ENCODE assay signal across 7 mouse cellular contexts in the genomic region with DNA sequence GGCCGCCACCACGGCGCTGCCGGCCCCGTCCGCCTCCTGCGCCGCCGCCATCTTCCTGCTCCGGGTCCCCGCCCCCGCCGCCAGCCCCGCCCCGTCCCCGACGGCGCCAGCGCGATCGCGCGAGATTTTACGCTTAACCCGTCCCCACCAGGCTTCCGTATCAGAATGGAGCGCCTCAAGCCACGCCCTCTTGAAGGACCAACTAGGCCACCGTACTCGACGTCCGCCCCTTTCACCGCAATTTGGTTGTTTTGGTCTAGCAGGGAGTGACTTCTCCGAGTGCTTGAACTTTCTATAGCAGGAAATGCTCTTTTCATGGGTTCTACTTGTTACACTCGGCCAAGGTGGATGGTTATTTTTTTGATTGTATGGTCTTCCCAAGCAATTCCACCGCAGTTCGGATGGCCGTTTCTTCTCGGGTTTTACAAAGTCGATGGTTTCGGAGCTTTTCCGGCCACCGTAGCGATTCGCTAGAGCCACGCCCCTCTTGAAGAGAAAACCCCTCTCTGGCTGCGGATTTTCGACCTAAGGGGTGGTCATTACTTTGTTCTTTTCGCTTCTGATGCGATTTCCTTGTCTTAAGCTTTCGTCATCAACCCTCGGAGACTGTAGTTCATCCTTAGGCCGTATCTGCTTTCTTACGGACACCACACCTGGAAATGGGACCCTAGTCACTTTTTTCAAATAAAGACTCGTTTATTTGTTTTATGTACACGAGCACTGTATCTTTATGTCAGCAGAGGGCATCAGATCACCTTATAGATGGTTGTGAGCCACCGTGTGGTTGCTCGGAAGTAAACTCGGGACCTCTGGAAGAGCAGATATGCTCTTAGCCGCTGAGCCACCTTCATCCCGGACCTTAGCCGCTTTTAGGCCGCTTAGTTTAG. TPM values are rescaled to one million over a fixed set of nuclear protein-coding genes. Genes with fewer than 3 reads are reported as not detected.
DNase-seq lines count a peak whose midpoint lies in the region; ATAC-seq lines count a peak whose summit lies in the region.

A gene (minus strand): TSS at position 79 of the 887 bp plus-strand sequence.

- H3K4me2 ChIP-seq in intestine, embryonic 16.5 days (ENCODE audit: low read depth, low read length), result peak within 1 kb of the TSS; percentile 89
- H3K4me2 ChIP-seq in midbrain, embryonic 11.5 days, result peak within 1 kb of the TSS; percentile 80

- H3K4me1 ChIP-seq in intestine, embryonic 16.5 days (ENCODE audit: control insufficient read depth, insufficient read depth, low read length), result peaks cover 20% of the 10 kb centered on the region
- H3K4me1 ChIP-seq in midbrain, embryonic 11.5 days (ENCODE audit: control insufficient read depth, insufficient read depth, low read length), result peaks cover 14% of the 10 kb centered on the region

- H3K27ac ChIP-seq in intestine, embryonic 16.5 days (ENCODE audit: low read length), result peak within 1 kb of the TSS; percentile 94
- H3K27ac ChIP-seq in midbrain, embryonic 11.5 days (ENCODE audit: low read depth, low read length), result peak within 1 kb of the TSS; percentile 90

- H3K9ac ChIP-seq in intestine, embryonic 16.5 days (ENCODE audit: low read depth, low read length), result peak within 1 kb of the TSS; percentile 97
- peak within 1 kb of the TSS; percentile 98 for H3K9ac ChIP-seq in midbrain, embryonic 11.5 days (ENCODE audit: low read length)

- no peaks in the 10 kb centered on the region for H3K9me3 ChIP-seq in intestine, embryonic 16.5 days (ENCODE audit: control insufficient read depth, low read length)
- H3K9me3 ChIP-seq in midbrain, embryonic 11.5 days (ENCODE audit: control insufficient read depth, low read length), result no peaks in the 10 kb centered on the region

- H3K4me3 ChIP-seq in intestine, embryonic 16.5 days (ENCODE audit: low read length), result peak within 1 kb of the TSS; percentile 99
- H3K4me3 ChIP-seq in midbrain, embryonic 11.5 days (ENCODE audit: low read depth, low read length), result peak within 1 kb of the TSS; percentile 99

- peak; percentile 96 for DNase-seq in adrenal gland, adult 8-10 months
- peak; percentile 98 for DNase-seq in embryo, embryonic 9.5 days (ENCODE audit: extremely low spot score)
- DNase-seq in gastrocnemius, postnatal 4 days (ENCODE audit: low spot score in 2 of 2), result peak; percentile 94 to 97
- DNase-seq in left cerebral cortex, postnatal 36 days (ENCODE audit: low spot score in 2 of 2), result peak; percentile 98 to 99
- peak; percentile 99 for DNase-seq in midbrain, embryonic 11.5 days (ENCODE audit: low spot score, missing footprints)
- peak; percentile 97 for DNase-seq in skeletal muscle tissue, adult 2 months (ENCODE audit: low read depth, low spot score)

- H3K27me3 ChIP-seq in intestine, embryonic 16.5 days (replicated peaks; ENCODE audit: control insufficient read depth, insufficient read depth, low read length), result no peaks in the 10 kb centered on the region
- no peaks in the 10 kb centered on the region for H3K27me3 ChIP-seq in midbrain, embryonic 11.5 days (ENCODE audit: control insufficient read depth, insufficient read depth, low read length)

- ATAC-seq in intestine, embryonic 16.5 days, result peak; percentile 81
- ATAC-seq in midbrain, embryonic 11.5 days (ENCODE audit: low FRiP score), result peak; percentile 90

- WGBS in intestine, embryonic 16.5 days, result under 1% methylated on average over 62 of the region's 63 CpGs
- WGBS in midbrain, embryonic 11.5 days, result under 1% methylated on average over 63 of the region's 63 CpGs

- intact Hi-C loops in left cerebral cortex, postnatal 36 days (cut with DNase I), result loop anchor here (2.0 to 5.0 kb wide), 2 partner anchors 50 to 127 kb away; a partner anchor contains a TSS

- H3K36me3 ChIP-seq in intestine, embryonic 16.5 days (ENCODE audit: control insufficient read depth, insufficient read depth, low read length), result peaks cover under 1% of the 10 kb centered on the region
- H3K36me3 ChIP-seq in midbrain, embryonic 11.5 days (ENCODE audit: control insufficient read depth, insufficient read depth, low read length), result no peaks in the 10 kb centered on the region

RNA-seq across cellular contexts. Expression of the gene that starts here (rescaled TPM):
- total RNA-seq in adrenal gland, adult 8-10 months (2022), result 100 to 1,000 TPM; 164 to 180 (median 179) TPM
- total RNA-seq in gastrocnemius, postnatal 4 days (2021), result 10 to 100 TPM; 51.9 to 62.0 TPM
- polyA plus RNA-seq in intestine, embryonic 16.5 days (2015; fragmentation: Nextera tagmentation; extraction: Ambion mirVana), result 70.5 and 77.6 TPM in 2 replicates
- total RNA-seq in left cerebral cortex, postnatal 36 days (2021), result 100 to 1,000 TPM; 147 to 157 TPM
- 89.7 and 94.1 TPM in 2 replicates for polyA plus RNA-seq in midbrain, embryonic 11.5 days (2014; fragmentation: Nextera tagmentation; extraction: Ambion mirVana)

Comparison
In these comparisons a context has a peak if more than half of its experiments do, and no peak if none do; other contexts are left out.
1. Peak in every context shown above with its lines: DNase-seq, ATAC-seq, H3K4me3 ChIP-seq and H3K27ac ChIP-seq.